Mouse (Mus musculus) kidney, adult 8-10 months (tissue): Measurements from ENCODE around the gene Hist1h2ae.
"Not testable (repeated sequence)": the region's sequence is repeated elsewhere in the genome, so short reads cannot be mapped to it uniquely, and the experiment has no call there.

Source experiments
- DNase-seq, 2 experiments: peaks; one replicate each; pipeline ENCODE4 v3.0.0; 2022

Hist1h2ae gene

DNA sequence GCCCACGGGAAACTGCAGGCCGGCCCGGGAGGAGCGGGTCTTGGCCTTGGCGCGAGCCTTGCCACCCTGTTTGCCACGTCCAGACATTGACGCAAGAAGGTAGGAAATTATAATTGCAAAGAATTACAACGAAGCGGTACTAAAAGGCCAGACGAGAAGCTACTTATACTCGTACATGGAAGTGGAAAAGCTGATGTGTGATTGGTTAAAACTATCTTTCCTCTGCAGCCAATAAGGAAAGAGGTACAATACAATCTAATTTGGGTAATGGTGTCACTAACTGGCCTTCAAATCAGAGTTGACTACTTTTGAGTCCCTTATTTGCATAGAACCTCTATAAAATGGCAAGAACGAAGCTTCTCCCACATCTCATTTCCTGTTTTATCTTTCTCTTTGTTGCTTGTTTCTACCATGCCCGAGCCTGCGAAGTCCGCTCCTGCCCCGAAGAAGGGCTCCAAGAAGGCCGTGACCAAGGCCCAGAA lies at the start of gene Hist1h2ae, which contains the start of gene Hist1h2bg:
Hist1h2ae (minus strand) TSS at position 199 of the 482 bp plus-strand sequence.
Hist1h2bg (plus strand) TSS at position 375 of the 482 bp plus-strand sequence.
- peak; percentile 26 to 75 for DNase-seq

DNA sequence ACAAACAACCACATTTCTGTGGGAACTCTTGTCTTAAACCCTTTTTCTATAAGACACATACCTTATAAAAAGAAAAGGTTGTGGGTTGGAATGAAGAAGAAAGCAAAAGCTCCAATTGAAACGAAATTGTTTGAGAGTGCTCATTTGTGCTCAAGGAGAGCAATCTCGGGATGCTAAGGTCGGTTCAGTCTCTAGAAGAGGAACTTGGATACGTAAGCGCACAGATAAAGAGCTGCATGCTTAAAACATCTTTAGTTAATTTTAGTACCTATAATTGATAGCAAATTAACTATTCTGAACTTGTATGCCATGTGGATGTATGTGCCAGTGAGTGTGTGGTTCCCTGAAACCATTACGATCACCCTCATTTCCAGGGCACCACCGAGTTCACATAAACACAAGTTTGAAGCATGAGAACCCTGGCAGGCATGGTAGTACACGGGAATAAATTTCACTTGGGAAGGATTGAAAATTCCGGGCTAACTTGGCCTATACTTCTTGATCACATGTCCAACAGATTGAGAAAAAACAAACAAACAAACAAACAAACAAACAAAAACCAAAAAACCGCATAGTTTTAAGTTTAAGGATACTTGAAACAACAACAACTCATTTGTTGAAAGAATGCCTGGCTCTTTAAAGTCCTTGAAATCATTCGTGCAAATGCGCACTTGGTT lies 49.2 kb upstream of the Hist1h2ae start:
- no peak for DNase-seq

DNA sequence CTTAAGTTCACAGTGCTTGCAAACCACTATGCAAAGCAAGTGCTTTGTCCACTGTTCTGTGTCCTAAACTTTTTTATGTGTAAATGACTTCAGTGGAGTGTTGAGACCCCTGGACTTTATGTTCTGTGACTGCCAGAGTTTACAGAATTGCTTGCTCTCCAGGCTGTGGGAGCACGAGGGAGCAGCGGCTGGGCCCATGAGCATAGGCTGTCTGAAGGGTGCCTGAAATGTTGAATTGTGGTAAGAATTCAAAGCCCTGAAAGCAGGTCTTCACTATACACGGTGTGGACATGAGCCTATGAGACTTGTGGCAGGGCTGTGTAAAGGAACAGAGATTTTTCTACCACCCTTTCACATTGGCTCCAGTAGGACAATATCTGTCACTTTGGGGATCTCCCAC lies 40.6 kb upstream of the Hist1h2ae start:
- DNase-seq = no peak

- no peak for DNase-seq
Observed at GRCm38 (mm10) chr13:23610393-23610792, 39.4 kb upstream of the Hist1h2ae start.

DNA sequence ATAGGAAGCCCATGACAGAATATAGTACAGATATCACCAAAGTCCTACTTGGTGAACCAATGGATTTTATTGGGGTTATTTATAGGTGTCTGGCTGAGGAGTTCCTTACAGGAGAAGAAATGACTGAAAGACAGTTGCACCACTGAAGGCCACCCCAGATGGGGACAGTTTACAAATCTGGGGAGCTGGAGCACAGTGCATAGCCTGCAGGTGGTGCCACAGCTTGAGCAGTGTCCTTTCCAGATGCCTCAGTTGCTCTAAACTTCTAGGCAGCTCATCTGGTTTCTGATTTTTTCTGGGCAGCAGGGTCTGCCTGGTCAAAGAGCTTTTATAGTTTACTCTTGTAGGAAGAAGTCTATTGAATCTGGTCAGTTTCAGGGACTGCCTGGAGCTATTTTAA lies 38.8 kb upstream of the Hist1h2ae start:
- DNase-seq = no peak

DNA sequence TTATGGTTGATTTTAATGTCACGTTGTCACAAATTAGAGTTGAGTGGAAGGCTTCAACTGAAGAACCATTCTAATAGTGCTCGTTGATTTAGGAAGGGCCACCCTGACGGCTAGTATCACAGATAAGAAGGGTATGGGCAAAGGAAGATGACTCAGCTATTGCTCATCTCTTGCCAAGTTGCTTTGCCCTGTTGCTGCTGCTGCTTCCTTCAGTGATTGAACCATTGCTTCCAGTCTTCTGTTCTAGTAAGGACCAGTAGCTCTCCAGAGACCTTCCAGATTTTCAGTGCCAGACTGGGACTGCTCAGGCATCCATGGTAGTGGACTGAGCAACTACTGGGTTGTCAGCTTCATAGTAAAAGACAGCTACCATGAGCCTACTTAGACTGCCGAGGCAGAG lies 38.2 kb upstream of the Hist1h2ae start:
- DNase-seq = no peak

DNA sequence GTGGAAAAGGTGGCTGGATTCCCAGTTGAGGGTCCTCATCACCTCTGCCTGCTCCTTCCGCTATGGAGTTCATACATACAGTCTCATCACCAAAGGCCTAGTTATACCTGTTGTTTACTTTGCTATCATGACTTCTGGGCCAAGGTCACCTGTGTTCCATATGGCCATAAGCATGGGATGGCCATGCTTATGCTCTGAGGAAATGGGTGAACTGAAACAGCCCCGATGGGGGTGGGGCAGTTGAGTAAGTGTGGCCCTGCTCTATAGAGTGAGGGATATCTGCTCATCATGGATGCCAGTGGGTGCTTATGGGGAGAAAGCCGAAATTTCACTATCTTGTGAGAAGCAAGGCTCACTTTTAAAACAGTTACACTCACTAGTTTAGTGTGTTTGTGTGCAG lies 34.0 kb upstream of the Hist1h2ae start:
- DNase-seq = no peak

DNA sequence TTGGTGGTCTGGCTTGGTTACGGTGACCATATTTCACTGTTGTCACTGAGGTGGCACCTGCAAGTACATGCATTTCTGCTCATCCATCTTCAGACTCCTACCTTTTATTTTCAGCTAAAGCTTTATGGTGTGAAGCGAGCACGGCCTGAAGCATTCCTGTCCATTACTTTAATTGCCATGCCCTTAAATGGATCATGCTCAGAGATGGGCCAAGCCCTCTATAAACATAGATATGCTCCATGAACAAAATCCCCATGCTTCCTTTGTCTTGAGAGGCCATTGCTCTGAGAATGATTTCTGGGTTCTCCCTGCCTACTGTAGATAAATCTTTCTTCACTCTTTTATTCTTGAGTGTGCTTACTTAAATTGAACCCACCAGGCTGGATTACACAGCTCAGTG lies 33.4 kb upstream of the Hist1h2ae start:
- DNase-seq = no peak

- no peak for DNase-seq
Observed at GRCm38 (mm10) chr13:23603182-23603699, 32.2 kb upstream of the Hist1h2ae start.

GRCm38 (mm10) chr13:23597957-23598356 lies 26.9 kb upstream of the Hist1h2ae start:
- DNase-seq = peak; percentile 47 to 76

DNA sequence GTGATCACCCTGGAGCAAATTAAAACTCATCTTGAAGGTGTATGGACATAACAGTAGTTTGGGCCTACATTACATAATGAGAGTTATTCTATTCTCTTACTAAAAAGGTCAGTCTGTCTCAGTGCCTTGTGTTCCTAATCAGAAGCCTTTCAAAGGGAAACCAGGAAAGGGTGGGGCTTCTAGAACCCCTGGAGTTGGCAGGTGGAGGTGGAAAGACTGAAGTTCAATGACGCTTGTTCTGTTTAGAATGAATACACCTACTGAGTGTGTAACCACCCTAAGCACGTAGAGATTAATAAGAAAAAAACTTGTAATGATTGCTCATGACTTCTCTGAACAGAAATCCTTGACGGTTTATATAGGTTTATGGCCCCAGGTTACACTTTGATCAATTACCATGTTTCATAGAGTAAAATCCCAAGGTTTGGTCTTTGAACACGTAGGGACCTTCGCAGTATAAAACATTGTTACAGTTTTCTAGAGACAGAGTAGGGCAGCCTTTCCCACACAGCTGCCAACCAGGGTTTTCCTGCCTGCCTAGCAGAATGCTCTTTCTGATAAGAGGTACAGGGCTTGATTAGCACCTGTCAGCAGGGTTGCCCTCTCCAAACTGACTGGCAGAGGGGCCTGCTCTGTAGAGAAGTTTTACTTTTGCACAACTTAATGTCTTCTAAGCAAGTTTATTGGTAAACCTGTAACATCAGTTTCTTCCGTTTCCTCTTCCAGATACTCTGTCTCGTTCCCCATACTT lies 24.8 kb upstream of the Hist1h2ae start:
- no peak for DNase-seq

DNA sequence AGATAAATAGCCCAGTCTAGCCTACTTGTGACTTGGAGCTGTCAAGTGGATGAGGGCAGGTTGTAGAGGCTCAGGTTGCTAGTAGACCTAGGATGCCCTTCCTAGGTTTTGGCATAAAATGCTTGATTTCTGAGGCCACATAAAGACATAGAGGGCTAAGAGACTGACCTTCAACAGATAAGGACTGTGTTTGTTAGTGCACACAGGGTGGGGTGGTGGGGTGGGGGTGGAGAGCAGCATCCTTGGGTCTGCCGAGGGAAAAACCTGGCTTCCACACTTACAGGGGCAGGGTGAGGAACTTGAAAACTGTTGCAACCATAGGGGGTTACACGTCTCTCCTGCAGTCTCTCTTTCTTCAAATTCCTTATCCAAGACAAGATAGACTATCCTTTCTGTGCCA lies 24.2 kb upstream of the Hist1h2ae start:
- DNase-seq = no peak

- peak in 1 of 2 experiments; percentile 29 for DNase-seq
Observed at GRCm38 (mm10) chr13:23593051-23593770, 22.2 kb upstream of the Hist1h2ae start.

DNA sequence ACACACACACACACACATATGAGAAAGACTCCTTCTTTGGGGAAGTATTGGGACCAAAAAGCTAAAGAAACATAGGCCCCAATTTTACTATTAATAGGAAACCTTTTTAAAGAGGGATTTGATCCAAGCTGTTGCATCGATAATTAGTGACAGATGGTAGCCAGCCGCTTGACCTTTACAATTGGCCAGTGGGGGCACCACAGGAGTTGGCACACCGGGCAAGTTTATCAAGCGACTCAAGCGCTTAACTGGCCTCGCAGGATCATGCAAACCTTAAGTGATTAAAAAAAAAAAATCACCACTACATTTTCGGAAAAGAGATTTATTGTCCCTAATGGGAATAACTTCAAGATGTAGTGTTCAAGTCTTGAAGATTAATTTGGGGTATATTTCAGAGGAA lies 21.6 kb upstream of the Hist1h2ae start:
- DNase-seq = no peak

DNA sequence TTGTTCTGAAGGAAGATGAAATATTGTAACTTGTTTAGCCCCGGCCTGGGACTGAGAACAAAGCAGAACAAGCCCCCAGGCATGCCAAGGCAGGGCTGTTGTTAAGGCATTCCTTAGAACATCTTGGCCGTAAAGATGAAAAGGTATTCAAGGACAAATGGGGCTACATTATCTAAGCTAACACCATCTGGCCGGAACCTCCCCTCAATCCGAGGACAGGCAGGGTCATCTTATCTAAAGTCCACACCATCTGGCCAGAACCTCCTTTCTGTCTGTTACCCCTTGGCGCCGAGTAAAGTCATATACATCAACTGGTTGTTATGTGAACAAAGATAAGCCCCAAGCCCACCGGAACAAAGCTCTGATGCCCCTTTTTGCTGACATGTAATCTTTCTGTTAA lies 20.9 kb upstream of the Hist1h2ae start:
- not testable (repeated sequence) for DNase-seq

- no peak for DNase-seq
Observed at GRCm38 (mm10) chr13:23591206-23591605, 20.2 kb upstream of the Hist1h2ae start.

GRCm38 (mm10) chr13:23586940-23587225 lies 15.9 kb upstream of the Hist1h2ae start:
- no peak for DNase-seq

DNA sequence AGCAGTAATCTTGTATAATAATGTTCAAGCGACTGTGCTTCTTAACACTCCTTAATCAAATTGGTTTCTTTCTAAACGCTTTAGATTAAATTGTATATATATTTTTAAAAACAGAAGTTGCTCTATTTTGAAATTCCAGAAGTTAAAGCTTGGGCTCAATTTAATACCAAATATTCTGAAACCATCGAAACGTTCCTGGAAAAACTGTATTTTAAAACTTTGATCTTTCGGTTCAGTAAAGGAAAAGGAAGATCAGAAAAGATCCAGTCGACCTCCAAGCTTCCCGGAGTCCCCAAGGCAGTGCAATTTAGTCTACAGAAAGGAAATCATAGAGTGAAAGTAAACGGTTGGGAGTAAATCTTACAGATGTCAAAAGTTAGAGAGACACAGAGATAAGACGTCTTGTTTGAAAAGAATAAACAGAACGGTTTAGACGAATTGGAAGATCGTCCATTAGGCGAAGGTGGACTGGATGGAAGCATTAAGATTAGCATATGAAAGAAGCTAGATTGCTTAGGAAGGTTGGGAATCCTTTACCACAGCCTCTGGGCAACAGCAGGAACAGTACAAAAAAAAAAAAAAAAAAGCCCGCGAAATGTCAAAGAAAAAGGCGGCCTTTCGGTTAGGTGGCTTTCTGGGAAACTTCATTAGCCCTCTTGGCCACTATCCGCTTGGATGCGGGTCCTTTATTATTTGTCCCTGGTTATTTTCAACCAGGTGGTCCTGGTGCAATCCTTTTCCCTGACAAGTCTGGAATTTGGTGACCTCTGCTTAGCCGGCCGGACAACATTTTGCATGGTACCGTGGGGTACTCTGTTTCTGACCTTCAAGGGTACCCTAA lies 15.3 kb upstream of the Hist1h2ae start:
- DNase-seq = no peak

- DNase-seq = peak; percentile 46 to 79
Observed at GRCm38 (mm10) chr13:23585442-23586098, 14.6 kb upstream of the Hist1h2ae start.

DNA sequence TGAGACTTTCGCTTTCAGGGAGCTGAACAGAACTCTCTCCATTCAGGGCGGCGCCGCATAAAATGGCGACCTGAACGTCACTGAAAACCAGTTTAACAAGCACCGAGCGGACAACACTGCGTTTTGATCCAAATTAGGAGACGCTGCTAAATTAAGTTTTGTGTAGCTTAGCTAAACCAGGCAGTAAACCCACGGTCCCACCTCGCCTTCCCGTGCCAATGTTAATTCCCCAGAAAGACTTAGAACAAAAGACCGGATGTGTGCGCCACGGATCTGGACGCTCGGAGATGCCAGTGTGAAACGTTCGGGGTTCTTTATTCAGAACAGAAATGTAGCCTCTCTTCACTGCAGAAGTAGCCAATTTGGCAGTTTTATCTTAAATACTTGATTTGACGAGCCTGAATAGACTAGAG lies 14.0 kb upstream of the Hist1h2ae start:
- DNase-seq = peak; percentile 54 to 60

- no peak for DNase-seq
Observed at GRCm38 (mm10) chr13:23584331-23584730, 13.3 kb upstream of the Hist1h2ae start.
